Mouse (Mus musculus) lung, postnatal 10 days (tissue): ENCODE measurements around the gene Map2k5.
A peak's percentile ranks its signal among the peaks of the same experiment; 100 is the strongest.

Source experiments
- DNase-seq: peaks from one replicate; pipeline ENCODE4 v3.0.0; 2021

Map2k5 gene

GRCm38 (mm10) chr9:63338716-63339115 lies 39.0 kb downstream of the Map2k5 start:
- no peak for DNase-seq

- DNase-seq, result no peak
Measured at GRCm38 (mm10) chr9:63335816-63336215, 41.9 kb downstream of the Map2k5 start.

- no peak for DNase-seq
Measured at GRCm38 (mm10) chr9:63333074-63333473, 44.6 kb downstream of the Map2k5 start.

GRCm38 (mm10) chr9:63331246-63331645 lies 46.5 kb downstream of the Map2k5 start:
- no peak for DNase-seq

- DNase-seq, result no peak
Measured at GRCm38 (mm10) chr9:63328958-63329685, 48.6 kb downstream of the Map2k5 start.

- no peak for DNase-seq
Measured at GRCm38 (mm10) chr9:63315231-63315630, 62.5 kb downstream of the Map2k5 start.

- no peak for DNase-seq
Measured at GRCm38 (mm10) chr9:63314126-63314525, 63.6 kb downstream of the Map2k5 start.

GRCm38 (mm10) chr9:63309956-63310355 lies 67.7 kb downstream of the Map2k5 start:
- no peak for DNase-seq

GRCm38 (mm10) chr9:63309008-63309407 lies 68.7 kb downstream of the Map2k5 start:
- DNase-seq, result peak; percentile 69

GRCm38 (mm10) chr9:63308441-63308840 lies 69.3 kb downstream of the Map2k5 start:
- peak; percentile 45 for DNase-seq

GRCm38 (mm10) chr9:63302511-63302910 lies 75.2 kb downstream of the Map2k5 start:
- peak; percentile 28 for DNase-seq

- DNase-seq, result no peak
Measured at GRCm38 (mm10) chr9:63298656-63299055, 79.0 kb downstream of the Map2k5 start.

GRCm38 (mm10) chr9:63295551-63295958 lies 82.1 kb downstream of the Map2k5 start:
- no peak for DNase-seq

GRCm38 (mm10) chr9:63294846-63295245 lies 82.9 kb downstream of the Map2k5 start:
- DNase-seq, result no peak

GRCm38 (mm10) chr9:63293781-63294480 lies 83.8 kb downstream of the Map2k5 start:
- no peak for DNase-seq

- no peak for DNase-seq
Measured at GRCm38 (mm10) chr9:63288676-63289075, 89.0 kb downstream of the Map2k5 start.

GRCm38 (mm10) chr9:63284392-63284791 lies 93.3 kb downstream of the Map2k5 start:
- no peak for DNase-seq

GRCm38 (mm10) chr9:63281996-63282395 lies 95.7 kb downstream of the Map2k5 start:
- DNase-seq, result no peak

- DNase-seq, result no peak
Measured at GRCm38 (mm10) chr9:63281086-63281485, 96.6 kb downstream of the Map2k5 start.

GRCm38 (mm10) chr9:63273781-63274180 lies 103.9 kb downstream of the Map2k5 start:
- no peak for DNase-seq

GRCm38 (mm10) chr9:63269839-63270238 lies 107.9 kb downstream of the Map2k5 start:
- DNase-seq, result no peak

- no peak for DNase-seq
Measured at GRCm38 (mm10) chr9:63263188-63263587, 114.5 kb downstream of the Map2k5 start.

- DNase-seq, result peak; percentile 22
Measured at GRCm38 (mm10) chr9:63258768-63259167, 118.9 kb downstream of the Map2k5 start.

- no peak for DNase-seq
Measured at GRCm38 (mm10) chr9:63257739-63258138, 120.0 kb downstream of the Map2k5 start.
